Mouse (Mus musculus) neural tube, embryonic 14.5 days (tissue): ENCODE data around the gene Plxna1. TPM values are rescaled to one million over a fixed set of nuclear protein-coding genes. Genes with fewer than 3 reads are reported as not detected.

Experiments
- ATAC-seq: fragments of 200-750 bp; cut with Nextera tagmentation; 2 replicates; pipeline ENCODE4 v1.8.0; 2017; ENCODE audit warnings: low read depth, mild to moderate bottlenecking, moderate TSS enrichment, moderate library complexity
- H3K27ac ChIP-seq: fragments of 300-500 bp; sonication (generic); 2 replicates; pipeline ENCODE4 v1.5.1; 2014; ENCODE audit warnings: low read depth, mild to moderate bottlenecking, control low read depth, low read length, moderate library complexity, mixed read lengths
- H3K27me3 ChIP-seq: fragments of 300-500 bp; sonication (generic); 2 replicates; pipeline ENCODE4 v1.6.1; 2014; ENCODE audit warnings: low read length; ENCODE audit not compliant: control insufficient read depth, insufficient read depth
- H3K36me3 ChIP-seq: fragments of 300-500 bp; sonication (generic); 2 replicates; pipeline ENCODE4 v1.6.1; 2014; ENCODE audit warnings: low read length, mixed read lengths; ENCODE audit not compliant: control insufficient read depth, insufficient read depth
- H3K4me1 ChIP-seq: fragments of 300-500 bp; sonication (generic); 2 replicates; pipeline ENCODE4 v1.6.1; 2014; ENCODE audit warnings: low read length; ENCODE audit not compliant: control insufficient read depth, insufficient read depth
- H3K4me2 ChIP-seq: fragments of 300-500 bp; sonication (generic); 2 replicates; pipeline ENCODE4 v1.6.1; 2014; ENCODE audit warnings: mild to moderate bottlenecking, low read depth, low read length, control low read depth
- H3K4me3 ChIP-seq: fragments of 300-500 bp; sonication (generic); 2 replicates; pipeline ENCODE4 v1.5.1; 2014; ENCODE audit warnings: low read depth, low read length, control low read depth, mixed read lengths
- H3K9ac ChIP-seq: fragments of 300-500 bp; sonication (generic); replicated peaks from 2 replicates; pipeline ENCODE4 v1.6.1; 2014; ENCODE audit warnings: low read depth, mild to moderate bottlenecking, control low read depth, low read length, mixed read lengths
- H3K9me3 ChIP-seq: fragments of 300-500 bp; sonication (generic); 2 replicates; pipeline ENCODE4 v1.6.1; 2016; ENCODE audit warnings: low read length; ENCODE audit not compliant: control insufficient read depth
- WGBS: fragments of 180-500 bp; shearing (Covaris S2); extraction: QIAGEN DNeasy Blood & Tissue Kit; methylation state at CpG from one replicate; pipeline ENCODE4 v1.1.7; 2014; 5-methylcytosine and 5-hydroxymethylcytosine counted together
- polyA plus RNA-seq: library from polyadenylated mRNA; unstranded; fragments of >200 nt; fragmentation: Nextera tagmentation; extraction: Ambion mirVana; gene quantifications from 2 replicates; pipeline ENCODE4 v1.2.1, GENCODE M21; 2014

Plxna1 gene
- polyA plus RNA-seq, 1 experiment from 2014 or later: 37.8 TPM

GRCm38 (mm10) chr6:89397919-89398318, 35.5 kb upstream of the Plxna1 start:
- 88% methylated on average over 4 of the region's 4 CpGs for WGBS
- no peak overlapping the region for H3K9ac ChIP-seq

GRCm38 (mm10) chr6:89393820-89394219, 31.4 kb upstream of the Plxna1 start:
- H3K36me3 ChIP-seq: no peaks in the 10 kb centered on the region
- no peak overlapping the region for H3K4me3 ChIP-seq
- no peak overlapping the region for H3K9ac ChIP-seq
- H3K27me3 ChIP-seq: no peaks in the 10 kb centered on the region
- H3K9me3 ChIP-seq: no peaks in the 10 kb centered on the region
- H3K4me2 ChIP-seq: no peak overlapping the region
- no peaks in the 10 kb centered on the region for H3K4me1 ChIP-seq
- ATAC-seq: no peak
- 86% methylated on average over 2 of the region's 2 CpGs for WGBS
- H3K27ac ChIP-seq: no peak overlapping the region

More at GRCm38 (mm10) chr6:89397919-89398318, 35.5 kb upstream of the Plxna1 start:
- Histone ChIP-seq H3K9me3 (no peaks in the 10 kb centered on the region), H3K27me3 (no peaks in the 10 kb centered on the region), H3K27ac (no peak overlapping the region), H3K36me3 (no peaks in the 10 kb centered on the region), H3K4me2 (no peak overlapping the region), H3K4me3 (no peak overlapping the region), H3K4me1 (no peaks in the 10 kb centered on the region)
- ATAC-seq: no peak

DNA sequence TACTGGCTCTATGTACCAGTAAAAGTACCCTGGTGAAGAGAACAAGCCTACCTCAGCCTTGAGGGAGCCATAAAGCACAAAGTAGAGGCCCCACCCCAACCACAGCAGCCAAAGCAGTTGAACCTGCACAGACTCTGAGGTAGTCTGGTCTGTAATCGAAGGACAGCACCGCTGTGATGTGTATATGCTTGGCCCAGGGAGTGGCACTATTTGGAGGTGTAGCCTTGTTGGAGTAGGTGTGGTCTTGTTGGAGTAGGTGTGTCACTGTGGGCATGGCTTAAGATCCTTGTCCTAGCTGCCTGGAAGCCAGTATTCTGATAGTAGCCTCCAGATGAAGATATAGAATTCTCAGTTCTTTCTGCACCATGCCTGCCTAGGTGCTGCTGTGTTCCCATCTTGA, 29.8 kb upstream of the Plxna1 start:
- 95% methylated on average over 2 of the region's 2 CpGs for WGBS
- Histone ChIP-seq H3K4me2 (no peak overlapping the region), H3K4me1 (no peaks in the 10 kb centered on the region), H3K36me3 (no peaks in the 10 kb centered on the region), H3K4me3 (no peak overlapping the region), H3K27ac (no peak overlapping the region), H3K27me3 (no peaks in the 10 kb centered on the region), H3K9ac (no peak overlapping the region), H3K9me3 (no peaks in the 10 kb centered on the region)
- no peak for ATAC-seq

- Histone ChIP-seq H3K4me2 (no peak overlapping the region), H3K4me3 (no peak overlapping the region), H3K36me3 (no peaks in the 10 kb centered on the region), H3K27ac (no peak overlapping the region), H3K9me3 (no peaks in the 10 kb centered on the region), H3K27me3 (no peaks in the 10 kb centered on the region), H3K9ac (no peak overlapping the region), H3K4me1 (no peaks in the 10 kb centered on the region)
- WGBS: 48% methylated on average over 7 of the region's 7 CpGs
- ATAC-seq: no peak
Observed at GRCm38 (mm10) chr6:89389771-89390170, 27.4 kb upstream of the Plxna1 start.

DNA sequence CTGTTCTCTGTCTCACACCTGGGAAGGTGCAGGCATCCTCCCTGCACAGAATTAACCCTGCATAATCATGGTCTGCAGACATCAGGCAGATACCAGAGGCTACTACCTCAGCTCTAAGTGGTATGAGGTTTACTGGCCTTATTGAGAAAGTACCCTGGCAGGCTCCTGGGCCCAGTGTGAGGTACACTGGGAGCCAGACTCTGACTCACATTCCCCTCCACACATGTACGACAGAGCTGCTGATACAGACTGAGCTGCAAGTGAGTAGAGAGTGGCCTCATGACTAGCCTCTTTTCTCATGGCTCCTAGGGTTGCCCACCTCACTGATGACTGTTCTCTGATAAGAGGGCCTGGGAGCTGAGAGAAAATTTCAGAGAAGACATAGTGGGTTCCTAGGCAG, 24.5 kb upstream of the Plxna1 start:
- Histone ChIP-seq H3K36me3 (no peaks in the 10 kb centered on the region), H3K9ac (no peak overlapping the region), H3K4me2 (no peak overlapping the region), H3K4me1 (no peaks in the 10 kb centered on the region), H3K27me3 (no peaks in the 10 kb centered on the region), H3K4me3 (no peak overlapping the region), H3K9me3 (no peaks in the 10 kb centered on the region), H3K27ac (no peak overlapping the region)
- no peak for ATAC-seq
- 100% methylated on average over 1 of the region's 1 CpGs for WGBS

DNA sequence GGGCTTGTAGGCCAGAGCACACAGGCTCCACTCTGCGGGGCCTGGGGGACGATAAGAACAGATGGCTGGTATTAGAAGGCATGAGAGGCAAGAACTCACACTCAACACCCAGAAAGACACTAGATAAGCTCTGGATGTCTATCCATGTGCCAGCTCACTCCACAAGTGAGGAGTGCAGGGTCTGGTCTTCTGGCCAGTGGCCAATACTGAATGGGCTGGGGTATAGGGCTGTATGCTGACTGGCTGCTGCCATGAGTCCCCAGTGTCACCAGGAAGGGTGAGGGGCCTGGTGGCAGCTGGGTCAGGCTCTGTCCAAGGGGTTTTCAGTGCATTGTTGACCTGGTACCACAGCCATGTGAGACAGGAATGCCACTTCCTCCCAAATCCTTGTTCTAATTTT, 22.3 kb upstream of the Plxna1 start:
- no peaks in the 10 kb centered on the region for H3K9me3 ChIP-seq
- H3K4me2 ChIP-seq: no peak overlapping the region
- H3K36me3 ChIP-seq: no peaks in the 10 kb centered on the region
- WGBS: 88% methylated on average over 2 of the region's 2 CpGs
- H3K27ac ChIP-seq: no peak overlapping the region
- ATAC-seq: no peak
- H3K9ac ChIP-seq: no peak overlapping the region
- no peaks in the 10 kb centered on the region for H3K4me1 ChIP-seq
- H3K4me3 ChIP-seq: no peak overlapping the region
- H3K27me3 ChIP-seq: no peaks in the 10 kb centered on the region

GRCm38 (mm10) chr6:89381851-89382250, 19.4 kb upstream of the Plxna1 start:
- WGBS: 33% methylated on average over 5 of the region's 5 CpGs
- no peaks in the 10 kb centered on the region for H3K36me3 ChIP-seq
- no peak overlapping the region for H3K9ac ChIP-seq
- no peak overlapping the region for H3K4me2 ChIP-seq
- no peak overlapping the region for H3K4me3 ChIP-seq
- ATAC-seq: no peak
- no peaks in the 10 kb centered on the region for H3K27me3 ChIP-seq
- no peaks in the 10 kb centered on the region for H3K4me1 ChIP-seq
- H3K27ac ChIP-seq: no peak overlapping the region
- no peaks in the 10 kb centered on the region for H3K9me3 ChIP-seq

DNA sequence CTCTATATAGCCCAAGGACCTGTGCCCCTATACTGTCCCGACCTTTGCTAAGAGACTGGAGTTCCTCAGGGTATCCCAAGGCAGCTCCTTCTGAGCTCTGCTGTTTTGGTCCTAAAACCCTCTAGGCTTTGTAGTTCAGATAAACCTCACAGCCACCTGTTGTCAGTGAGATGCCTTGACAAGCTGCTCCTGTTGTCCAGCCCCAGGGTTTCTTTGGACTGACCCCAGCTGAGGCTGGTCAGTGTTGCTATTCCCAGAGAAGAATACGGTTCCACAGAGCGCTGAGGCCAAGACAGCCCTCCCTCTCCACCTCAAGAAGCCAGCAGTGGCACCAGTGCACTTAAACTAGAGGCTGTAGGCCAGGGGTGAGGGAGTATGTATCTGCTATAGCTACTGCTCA, 18.8 kb upstream of the Plxna1 start:
- H3K36me3 ChIP-seq: no peaks in the 10 kb centered on the region
- no peak overlapping the region for H3K9ac ChIP-seq
- no peaks in the 10 kb centered on the region for H3K9me3 ChIP-seq
- ATAC-seq: no peak
- no peak overlapping the region for H3K4me2 ChIP-seq
- H3K27me3 ChIP-seq: no peaks in the 10 kb centered on the region
- H3K4me3 ChIP-seq: no peak overlapping the region
- no peak overlapping the region for H3K27ac ChIP-seq
- no peaks in the 10 kb centered on the region for H3K4me1 ChIP-seq
- WGBS: 63% methylated on average over 3 of the region's 3 CpGs

DNA sequence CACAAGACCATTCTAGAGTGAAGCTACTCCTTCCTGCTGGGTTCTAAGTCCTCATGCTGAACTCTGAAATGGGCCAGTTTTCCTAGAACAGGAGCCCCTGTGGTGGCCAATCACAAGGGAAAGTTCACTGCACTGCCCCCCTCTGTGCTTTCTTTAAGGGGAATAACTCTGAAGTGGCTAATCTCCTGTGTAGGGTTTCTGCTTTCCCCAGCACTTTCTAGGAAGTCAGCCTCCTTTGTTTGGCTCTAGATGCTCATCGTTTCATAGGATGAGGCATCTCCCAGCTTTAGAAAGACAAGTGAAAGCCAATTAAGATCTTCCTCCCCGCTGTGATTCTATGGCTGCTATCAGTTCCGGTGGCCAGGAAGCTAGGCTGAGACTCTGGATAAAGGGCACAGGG, 18.3 kb upstream of the Plxna1 start:
- no peaks in the 10 kb centered on the region for H3K36me3 ChIP-seq
- WGBS: 28% methylated on average over 3 of the region's 3 CpGs
- no peak for ATAC-seq
- H3K27me3 ChIP-seq: no peaks in the 10 kb centered on the region
- no peaks in the 10 kb centered on the region for H3K9me3 ChIP-seq
- H3K4me3 ChIP-seq: no peak overlapping the region
- H3K9ac ChIP-seq: no peak overlapping the region
- no peak overlapping the region for H3K4me2 ChIP-seq
- H3K27ac ChIP-seq: no peak overlapping the region
- H3K4me1 ChIP-seq: no peaks in the 10 kb centered on the region

GRCm38 (mm10) chr6:89378264-89378663, 15.8 kb upstream of the Plxna1 start:
- H3K4me1 ChIP-seq: no peaks in the 10 kb centered on the region
- H3K4me2 ChIP-seq: no peak overlapping the region
- WGBS: 65% methylated on average over 2 of the region's 2 CpGs
- H3K9me3 ChIP-seq: no peaks in the 10 kb centered on the region
- no peak overlapping the region for H3K27ac ChIP-seq
- no peak overlapping the region for H3K9ac ChIP-seq
- no peaks in the 10 kb centered on the region for H3K27me3 ChIP-seq
- no peaks in the 10 kb centered on the region for H3K36me3 ChIP-seq
- H3K4me3 ChIP-seq: no peak overlapping the region
- ATAC-seq: no peak
